Mouse (Mus musculus) adrenal gland (tissue): ENCODE results near the gene Ptpn11.

Source experiments
- intact Hi-C: fragments of 180-260 bp; cut with DNase I; formaldehyde crosslinking; loops from one replicate; pipeline ENCODE4 v1.15.1; 2025

Ptpn11 gene

GRCm38 (mm10) chr5:121184945-121185551 is 6.1 kb downstream of the Ptpn11 start:
- intact Hi-C loops: no loop called here

DNA sequence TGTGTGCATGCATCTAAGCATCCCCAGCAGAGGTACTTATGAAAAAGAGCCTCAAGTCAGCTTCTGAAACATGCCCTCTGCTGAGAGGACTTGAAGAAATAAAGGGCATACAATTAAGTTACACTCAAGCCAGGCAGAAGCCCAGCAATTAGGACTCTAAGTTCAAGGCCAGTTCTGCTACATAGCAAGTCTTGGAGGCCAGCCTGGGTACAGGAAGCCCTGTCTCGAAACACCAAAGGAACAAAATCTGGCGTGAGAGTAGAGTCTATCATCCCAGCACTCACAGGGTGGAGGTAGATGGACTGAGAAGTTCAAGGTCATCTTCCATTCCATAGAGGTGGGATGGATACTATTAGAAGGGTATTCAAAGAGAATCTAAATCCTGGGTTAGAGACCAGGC is 6.8 kb downstream of the Ptpn11 start:
- intact Hi-C loops: no loop called here

DNA sequence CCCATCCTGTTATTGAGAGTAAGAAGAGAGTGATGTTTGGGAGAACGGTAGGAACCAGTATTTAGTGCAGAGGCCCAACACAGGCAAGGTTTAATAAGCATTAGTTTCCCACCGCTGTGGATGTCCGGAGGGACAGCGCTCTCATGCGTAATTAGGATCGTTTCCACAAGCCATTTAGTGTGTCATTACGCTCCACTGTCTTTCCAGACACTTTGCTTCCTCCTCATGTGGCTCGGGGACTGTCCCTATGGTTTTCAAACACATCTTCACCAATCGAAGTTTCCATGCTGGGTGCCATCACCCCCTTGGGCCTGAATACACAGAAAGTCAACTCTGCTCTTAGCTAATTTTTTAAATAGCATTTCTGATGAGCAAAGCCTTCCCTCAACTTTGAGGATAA is 7.9 kb downstream of the Ptpn11 start:
- intact Hi-C loops: no loop called here

DNA sequence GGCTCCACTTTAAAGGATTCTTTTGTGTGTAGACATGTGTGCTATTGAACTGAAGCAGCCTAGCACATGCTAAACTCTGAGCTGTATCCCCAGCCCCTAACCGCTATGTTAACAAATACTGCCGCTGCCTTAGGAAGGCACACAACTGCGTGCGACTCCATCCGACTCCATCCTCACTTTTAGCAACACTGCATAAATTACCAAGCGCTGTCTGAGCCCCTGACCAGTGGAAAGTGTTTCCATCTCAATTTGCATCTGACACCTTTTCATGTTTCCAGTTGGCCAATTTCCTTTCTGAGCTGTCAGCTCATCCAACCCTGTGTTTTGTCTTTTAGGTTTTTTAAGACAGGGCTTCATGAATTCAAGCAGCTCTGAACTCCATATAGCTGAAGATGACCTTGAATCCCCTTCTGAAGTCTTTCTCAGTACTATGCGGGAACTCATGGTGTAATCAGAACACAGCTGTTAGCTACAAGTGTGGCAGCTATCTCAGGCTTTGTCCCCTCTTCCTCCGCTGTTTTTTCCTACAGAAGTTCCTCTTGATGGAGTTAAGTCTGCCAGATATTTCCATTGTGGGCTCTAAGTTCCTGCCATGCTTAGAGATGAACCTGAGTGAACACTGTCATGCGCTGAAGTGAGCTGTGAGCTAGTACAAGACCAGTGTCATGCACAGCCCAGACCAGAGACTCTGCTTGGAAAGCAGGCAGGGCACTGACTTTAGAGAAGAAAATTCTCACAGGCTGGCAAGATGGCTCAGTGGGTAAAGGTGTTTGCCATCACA is 11.9 kb downstream of the Ptpn11 start:
- intact Hi-C loops: loop anchor here (10.0 kb wide), 1 partner anchor 224 kb away; no protein-coding TSS in a partner anchor

DNA sequence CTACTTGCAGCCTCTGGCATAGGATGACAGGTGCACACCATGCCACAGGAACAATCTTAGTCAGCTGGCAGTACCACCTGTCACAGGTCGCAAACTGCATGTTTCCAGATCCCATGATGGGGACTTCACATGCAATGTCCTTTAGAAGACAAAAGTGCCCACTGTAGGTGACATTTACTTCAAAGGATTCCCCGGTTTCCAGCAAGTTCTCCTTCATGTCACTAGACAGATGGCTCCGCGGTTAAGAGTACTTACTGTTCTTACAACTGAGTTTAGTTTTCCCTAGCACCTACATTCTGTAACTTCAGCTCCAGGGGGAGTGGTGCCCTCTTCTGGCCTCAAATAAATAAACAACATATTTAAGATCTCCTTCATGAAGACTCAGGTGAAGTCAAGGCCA is 18.4 kb downstream of the Ptpn11 start:
- intact Hi-C loops: loop anchor here (10.0 kb wide), 1 partner anchor 218 kb away; no protein-coding TSS in a partner anchor

GRCm38 (mm10) chr5:121169588-121169987 is 21.6 kb downstream of the Ptpn11 start:
- intact Hi-C loops: no loop called here

DNA sequence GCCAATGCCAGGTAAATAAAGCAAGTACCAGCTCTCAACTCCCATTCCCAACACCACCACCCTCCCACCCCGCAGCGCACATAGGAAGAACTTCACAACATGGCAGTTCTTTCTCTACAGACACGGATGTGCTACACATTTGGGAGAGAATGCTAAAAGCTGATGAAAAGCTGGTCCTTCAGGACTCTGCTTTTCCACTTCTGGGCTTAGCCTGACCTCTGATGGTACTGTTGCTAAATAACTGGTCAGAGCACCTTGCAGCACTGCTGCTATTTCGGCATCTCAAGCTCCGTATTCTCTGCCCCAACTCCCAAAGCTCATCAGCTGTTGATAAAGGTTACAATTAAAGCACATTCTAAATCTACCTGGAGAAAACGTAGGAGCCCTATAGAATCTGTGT is 24.3 kb downstream of the Ptpn11 start:
- intact Hi-C loops: no loop called here

- intact Hi-C loops: no loop called here
These were observed 28.3 kb downstream of the Ptpn11 start for GRCm38 (mm10) chr5:121162923-121163322.

GRCm38 (mm10) chr5:121162285-121162684 is 28.9 kb downstream of the Ptpn11 start:
- intact Hi-C loops: no loop called here

GRCm38 (mm10) chr5:121158966-121159365 is 32.2 kb downstream of the Ptpn11 start:
- intact Hi-C loops: no loop called here

DNA sequence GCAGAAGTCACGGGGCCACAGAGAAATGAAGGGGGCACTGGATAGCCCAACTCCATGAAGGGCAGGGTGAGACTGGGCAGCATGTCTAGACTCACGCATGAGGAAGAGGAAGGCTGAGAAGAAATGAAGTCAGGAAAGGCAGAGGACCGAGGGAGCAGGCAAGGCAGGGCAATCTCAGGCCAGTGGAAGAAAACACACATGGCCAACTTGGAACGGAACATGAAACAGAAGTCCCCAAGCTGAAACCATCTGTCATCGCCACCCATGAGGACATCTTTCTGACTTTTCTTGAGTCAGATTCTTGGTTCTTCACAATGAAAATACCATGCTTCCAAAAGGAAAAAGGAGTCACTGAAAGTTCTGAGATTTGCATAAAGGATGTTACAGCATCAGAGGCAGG is 33.7 kb downstream of the Ptpn11 start:
- intact Hi-C loops: no loop called here

DNA sequence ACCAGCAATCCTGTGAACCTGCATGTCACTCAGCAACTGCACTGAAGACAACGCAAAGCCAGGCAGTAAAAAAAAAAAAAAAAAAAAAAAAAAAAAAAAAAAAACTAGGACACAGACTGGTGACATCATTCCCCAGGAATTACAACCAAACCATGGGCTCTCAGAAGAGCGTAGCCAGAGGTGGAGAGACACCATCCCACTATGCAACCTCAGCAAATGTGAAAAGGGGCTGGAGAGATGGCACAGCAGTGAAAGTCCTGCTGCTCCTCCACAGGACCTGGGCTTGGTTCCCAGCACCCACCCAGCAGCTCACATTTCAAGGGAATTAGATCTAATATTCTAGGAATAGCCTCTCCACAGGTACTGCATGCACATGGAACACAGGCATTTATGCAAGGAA is 34.2 kb downstream of the Ptpn11 start:
- intact Hi-C loops: no loop called here

GRCm38 (mm10) chr5:121156121-121156520 is 35.1 kb downstream of the Ptpn11 start:
- intact Hi-C loops: no loop called here

DNA sequence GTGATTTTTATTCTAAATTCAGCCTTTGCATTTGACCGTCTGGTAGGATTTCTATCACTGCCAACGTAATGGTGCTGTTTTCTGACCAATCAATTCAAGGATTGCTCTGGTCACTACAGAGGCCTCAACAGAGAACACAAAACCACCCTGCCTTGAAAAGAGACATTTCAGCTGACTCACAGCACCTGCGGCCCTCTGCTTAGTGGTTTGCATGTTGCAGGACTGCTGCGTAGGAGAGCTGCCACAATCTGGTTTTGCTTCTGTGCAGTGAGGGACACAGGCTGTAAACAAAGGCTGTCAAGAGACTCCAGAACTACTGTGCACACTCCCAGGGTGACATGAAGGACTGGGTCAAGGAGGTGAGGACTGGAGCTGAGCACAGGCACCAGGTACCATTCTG is 40.5 kb downstream of the Ptpn11 start:
- intact Hi-C loops: no loop called here

DNA sequence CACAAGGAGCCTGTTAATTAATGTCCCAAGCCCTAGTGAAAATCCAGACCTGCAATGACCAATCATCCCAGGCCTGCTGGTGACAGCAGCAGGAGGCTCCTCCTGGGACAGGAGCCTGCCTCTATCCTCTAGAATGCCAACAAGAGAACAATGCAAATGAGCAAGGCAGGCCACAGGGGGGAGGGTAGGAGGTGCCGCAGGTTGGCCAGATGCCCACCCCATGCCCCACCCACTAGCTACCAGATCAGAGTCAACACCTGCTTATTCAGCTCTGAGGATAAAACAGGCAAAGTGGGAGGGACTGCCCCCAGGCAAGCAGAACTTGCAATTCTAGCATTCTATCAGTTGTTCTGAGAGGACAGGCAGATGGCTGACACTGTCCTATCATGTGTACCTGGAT is 42.0 kb downstream of the Ptpn11 start:
- intact Hi-C loops: no loop called here

- intact Hi-C loops: no loop called here
These were observed 44.9 kb downstream of the Ptpn11 start for GRCm38 (mm10) chr5:121146275-121146674.

DNA sequence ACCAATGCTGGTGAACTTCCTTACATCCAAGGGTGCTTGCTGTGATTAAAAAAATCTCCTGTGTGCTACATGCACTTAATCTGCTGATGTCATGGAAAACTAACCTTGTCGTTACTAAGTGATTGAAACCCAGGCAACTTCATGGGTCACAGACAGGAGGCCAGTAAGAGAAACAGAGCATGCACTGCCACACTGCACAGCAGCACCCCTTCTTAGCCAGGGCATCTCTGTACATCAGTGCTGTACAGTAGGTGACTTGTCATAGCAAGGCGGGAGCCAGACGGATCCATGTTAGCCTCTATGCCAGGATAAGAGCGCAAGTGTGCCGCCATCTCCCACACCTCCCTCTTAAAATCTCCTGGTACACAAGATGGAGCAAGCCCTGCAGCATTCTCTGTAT is 45.6 kb downstream of the Ptpn11 start:
- intact Hi-C loops: no loop called here

GRCm38 (mm10) chr5:121144441-121145238 is 46.6 kb downstream of the Ptpn11 start:
- intact Hi-C loops: no loop called here

DNA sequence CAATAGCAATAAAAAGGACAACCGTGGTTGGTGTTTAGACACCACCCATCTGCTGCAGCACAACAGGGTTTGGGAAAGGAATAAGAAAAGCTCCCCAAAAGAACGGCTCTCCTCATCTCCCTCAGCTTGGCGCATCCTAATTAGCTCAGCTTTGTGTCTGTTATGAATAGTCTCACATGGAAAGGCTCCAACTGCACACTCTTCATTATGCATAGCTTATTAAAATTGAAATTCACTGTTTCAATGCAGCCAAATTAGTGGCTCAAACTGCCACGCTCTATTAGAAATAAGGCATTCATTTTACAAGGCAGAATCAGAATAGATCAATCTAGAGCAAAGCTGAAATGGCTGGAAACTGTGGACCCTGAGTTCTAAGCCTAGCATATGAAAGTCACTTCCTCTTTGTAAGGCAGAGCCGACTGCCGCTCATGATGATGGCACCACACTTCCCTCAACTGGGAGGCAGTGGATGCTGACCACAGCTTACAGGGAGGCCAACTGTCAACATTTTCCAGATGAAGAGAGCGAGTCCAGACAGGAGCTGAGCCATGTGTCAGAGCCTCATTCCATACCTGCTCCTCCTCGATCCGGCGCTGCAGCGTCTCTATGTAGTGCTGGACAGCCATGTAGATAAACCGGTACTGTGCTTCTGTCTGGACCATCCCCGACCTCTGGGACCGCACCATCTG is 48.6 kb downstream of the Ptpn11 start:
- intact Hi-C loops: no loop called here

DNA sequence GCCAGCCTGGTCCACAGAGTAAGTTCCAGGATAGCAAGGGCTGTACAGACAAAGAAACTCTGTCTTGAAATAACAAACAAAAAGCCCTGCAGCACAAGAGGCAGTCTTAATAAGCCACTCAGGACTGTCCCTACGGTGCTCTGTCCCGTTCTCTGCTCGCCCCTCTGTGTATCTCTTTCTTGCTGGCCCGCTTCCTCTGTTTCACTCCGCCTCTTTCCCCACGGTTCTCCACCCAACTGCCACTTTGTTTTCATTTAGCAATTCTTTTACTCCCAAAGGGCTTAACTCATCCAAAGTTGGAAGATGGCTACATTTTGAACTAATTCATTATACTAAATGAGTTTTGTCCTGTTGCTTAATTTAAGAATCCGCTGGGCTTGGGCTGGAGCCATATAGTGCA is 50.9 kb downstream of the Ptpn11 start:
- intact Hi-C loops: no loop called here

DNA sequence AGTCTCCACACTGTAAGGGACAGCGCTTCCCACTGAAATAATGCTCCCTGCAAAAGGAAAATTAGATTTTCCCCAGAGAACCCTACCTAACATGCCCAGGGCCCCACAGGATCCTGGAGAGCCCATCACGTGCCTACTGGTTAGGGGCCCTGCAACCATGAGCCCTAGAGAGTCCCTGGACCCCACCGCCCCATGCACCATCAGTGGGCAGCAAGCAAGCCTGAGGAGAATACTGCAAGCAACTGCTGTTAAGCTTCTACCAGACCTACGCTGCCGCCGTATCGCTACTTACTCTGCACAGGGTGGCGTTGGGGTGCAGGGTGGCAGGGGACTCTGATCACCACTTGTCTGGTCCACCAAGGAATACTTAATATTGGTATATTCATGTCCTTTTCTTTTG is 54.1 kb downstream of the Ptpn11 start:
- intact Hi-C loops: no loop called here

GRCm38 (mm10) chr5:121131801-121132200 is 59.4 kb downstream of the Ptpn11 start:
- intact Hi-C loops: no loop called here
